Mouse (Mus musculus): ENCODE measurements around the gene Dcakd.

Gene Dcakd

GRCm38 (mm10) chr11:103028176-103028891 lies at the start of gene Dcakd, which contains the start of gene Nmt1:
Gene Dcakd, minus strand, starts transcription at chr11:103028333.
Gene Nmt1, plus strand, starts transcription at chr11:103028190.
- DNase-seq = peak; percentile 91

- peak; percentile 2 for DNase-seq
Observed at GRCm38 (mm10) chr11:103076581-103076980, 48.4 kb upstream of the Dcakd start.

GRCm38 (mm10) chr11:103076010-103076409 lies 47.9 kb upstream of the Dcakd start:
- DNase-seq = peak; percentile 14

GRCm38 (mm10) chr11:103074796-103075323 lies 46.7 kb upstream of the Dcakd start:
- peak; percentile 5 for DNase-seq

GRCm38 (mm10) chr11:103074121-103074650 lies 46.1 kb upstream of the Dcakd start:
- DNase-seq = peak; percentile 5

DNA sequence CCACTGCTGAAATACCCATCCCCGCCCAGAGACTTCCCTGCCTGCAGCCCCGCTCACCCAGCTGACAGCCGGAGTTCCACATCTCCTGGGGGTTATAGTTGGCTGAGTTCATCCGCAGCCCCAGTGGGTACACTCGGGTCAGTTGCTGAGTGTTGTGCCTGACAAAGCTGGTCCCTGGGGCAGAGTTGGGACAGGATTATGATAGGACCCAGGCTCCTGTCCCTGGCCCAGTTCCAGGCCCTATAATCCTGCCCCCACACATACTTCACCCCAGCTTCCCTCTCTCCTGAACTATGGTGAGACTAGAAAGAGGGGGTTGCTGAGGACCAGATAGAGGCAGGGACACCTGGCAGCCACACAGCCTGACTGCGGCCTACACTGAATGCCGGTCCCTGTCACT lies 45.5 kb upstream of the Dcakd start:
- peak; percentile 7 for DNase-seq

GRCm38 (mm10) chr11:103070322-103070880 lies 42.3 kb upstream of the Dcakd start:
- peak; percentile 12 for DNase-seq

DNA sequence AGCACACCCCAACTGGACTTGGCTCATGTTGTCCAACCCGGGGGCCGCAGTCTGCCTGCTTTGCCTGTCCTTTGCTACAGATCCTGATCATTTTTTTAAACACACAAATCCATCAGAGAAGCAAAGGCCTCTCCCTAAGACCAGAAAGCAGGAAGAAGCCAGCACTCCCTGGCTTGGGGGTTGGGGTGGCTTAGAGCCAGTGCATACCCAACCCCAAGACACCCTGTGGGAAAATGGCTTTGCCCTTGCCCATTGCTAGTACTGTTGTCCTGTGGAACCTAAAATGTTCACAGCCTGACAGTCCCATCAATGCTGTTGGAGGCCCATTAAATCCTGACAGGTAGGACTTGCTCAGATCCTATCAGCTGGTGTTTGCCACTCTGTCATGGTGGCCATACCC lies 41.6 kb upstream of the Dcakd start:
- DNase-seq = peak; percentile 2

DNA sequence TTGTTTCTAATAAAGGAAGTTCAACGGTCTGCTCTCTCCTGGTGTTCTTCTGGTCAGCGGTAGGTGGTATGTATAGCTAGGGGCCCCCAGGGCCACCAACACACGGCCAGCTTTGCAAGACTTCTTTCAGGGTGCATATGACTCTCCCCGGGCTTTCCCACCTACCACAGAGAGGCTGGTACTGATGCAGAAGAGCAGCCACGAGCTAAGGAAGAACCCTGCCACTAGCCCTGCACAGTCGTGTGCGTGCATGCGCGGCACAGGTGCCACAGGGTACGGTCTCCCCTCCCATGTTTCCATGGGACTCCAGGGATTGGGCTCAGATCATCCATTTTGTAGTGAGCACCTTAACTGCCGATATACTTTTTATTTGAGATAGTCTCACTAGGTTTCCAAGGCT lies 40.8 kb upstream of the Dcakd start:
- DNase-seq = peak; percentile 2

- peak; percentile 1 for DNase-seq
Observed at GRCm38 (mm10) chr11:103068272-103068671, 40.1 kb upstream of the Dcakd start.

GRCm38 (mm10) chr11:103067457-103068001 lies 39.4 kb upstream of the Dcakd start:
- peak; percentile 31 for DNase-seq

DNA sequence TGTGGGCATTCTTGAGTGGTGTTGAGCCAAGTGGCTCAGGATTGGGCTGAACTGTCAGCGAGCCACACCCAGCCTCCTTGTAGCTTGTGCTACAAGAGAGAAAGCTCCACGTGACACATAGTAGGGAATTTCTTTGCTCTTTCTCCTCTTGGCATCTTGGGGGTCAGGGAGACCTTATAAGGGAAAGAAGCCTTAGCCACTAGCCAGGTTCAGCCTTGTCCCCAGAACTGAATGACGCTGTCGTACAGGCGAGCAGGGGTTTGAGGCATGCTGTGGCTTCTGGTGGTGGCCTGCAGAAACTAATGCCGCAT lies 38.9 kb upstream of the Dcakd start:
- peak; percentile 2 for DNase-seq

- peak; percentile 2 for DNase-seq
Observed at GRCm38 (mm10) chr11:103066191-103067050, 38.3 kb upstream of the Dcakd start.

GRCm38 (mm10) chr11:103058499-103059085 lies 30.5 kb upstream of the Dcakd start:
- peak; percentile 4 for DNase-seq

- DNase-seq = peak; percentile 1
Observed at GRCm38 (mm10) chr11:103056636-103057035, 28.5 kb upstream of the Dcakd start.

DNA sequence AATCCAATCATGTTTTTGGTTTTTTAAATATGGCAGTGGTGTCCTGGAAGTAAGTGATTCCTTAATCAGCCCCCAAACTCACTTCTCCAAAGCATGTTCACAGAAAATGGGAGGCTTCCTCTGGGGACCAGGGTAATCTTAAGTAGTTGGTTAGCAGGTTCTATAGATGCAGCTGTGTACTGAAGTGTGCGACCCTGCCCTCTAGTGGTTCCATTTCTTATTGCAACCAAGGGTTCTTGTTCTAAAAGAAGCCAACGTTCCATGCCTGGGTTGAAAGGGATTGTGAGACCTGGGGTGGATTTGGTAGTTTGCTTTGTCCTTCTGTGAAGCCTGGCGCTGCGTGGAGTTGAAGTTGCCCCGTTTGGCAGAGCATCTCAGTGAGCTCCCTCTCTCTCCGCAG lies 26.7 kb upstream of the Dcakd start:
- DNase-seq = peak; percentile 77

GRCm38 (mm10) chr11:103053191-103054076 lies 25.3 kb upstream of the Dcakd start:
- no peak for DNase-seq

GRCm38 (mm10) chr11:103052078-103052477 lies 23.9 kb upstream of the Dcakd start:
- DNase-seq = no peak

DNA sequence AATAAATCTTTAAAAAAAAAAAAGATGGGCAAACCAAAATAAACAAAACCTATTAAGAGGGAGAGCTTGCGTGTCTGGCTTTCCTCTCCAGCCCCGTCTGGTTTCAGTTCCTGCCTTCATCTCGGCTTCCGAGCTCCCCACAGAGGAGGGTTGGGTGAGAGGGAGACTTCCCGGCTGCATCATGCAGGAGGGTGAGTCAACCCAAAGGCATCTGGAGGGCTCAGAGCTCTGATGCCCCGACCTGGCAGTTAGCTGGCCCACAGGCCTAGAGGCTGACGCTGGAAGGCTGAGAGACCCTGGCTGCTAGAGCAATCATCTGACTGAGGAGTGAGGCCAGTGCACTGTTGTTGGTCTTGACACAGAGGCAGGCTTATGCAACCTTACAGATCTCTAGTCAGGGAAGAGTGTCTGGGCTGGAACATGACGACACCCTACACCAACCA lies 23.1 kb upstream of the Dcakd start:
- DNase-seq = no peak

GRCm38 (mm10) chr11:103050153-103050552 lies 22.0 kb upstream of the Dcakd start:
- no peak for DNase-seq

- no peak for DNase-seq
Observed at GRCm38 (mm10) chr11:103049611-103050010, 21.5 kb upstream of the Dcakd start.
